Mouse (Mus musculus): ENCODE data around the gene Gm49378.

DNA sequence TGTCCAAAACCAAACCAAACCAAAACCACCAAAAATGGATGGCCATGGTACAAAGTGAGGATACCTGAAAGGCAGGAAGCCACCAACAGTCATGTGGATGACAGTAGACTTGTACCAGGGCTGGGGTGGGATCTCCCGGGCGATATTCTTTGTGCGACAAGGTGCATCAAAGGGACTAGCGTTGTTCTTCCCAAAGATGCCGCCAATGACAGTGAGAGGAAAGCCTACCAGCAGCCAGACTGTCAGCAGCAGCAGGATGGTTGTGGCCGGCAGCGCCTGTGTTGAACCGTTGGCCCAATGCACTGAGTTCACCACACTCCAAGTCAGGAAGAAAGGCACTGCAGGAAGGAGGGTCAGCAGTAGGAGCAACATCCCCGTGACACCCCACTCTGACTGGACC, at the start of gene Gm49378:
- TF ChIP-seq CTCF (IDR thresholded peaks at IDR 0.05; ENCODE audit: low read depth) (no peak), EP300 (optimal IDR thresholded peaks at IDR 0.05) (no peak)
